Mouse (Mus musculus) C2C12 (cell line): ENCODE measurements at regions not wholly inside any gene's neighbourhood (a gene's known extent, or its start where the extent isn't known, plus 50 kb on each side); places are given as distances from the start of the nearest gene placed in this dataset.

Source experiments
- H3K27me3 ChIP-seq: one replicate; pipeline ENCODE4 v1.6.1; 2011; ENCODE audit not compliant: control insufficient read depth, insufficient read depth, insufficient read length
- H3K36me3 ChIP-seq: one replicate; pipeline ENCODE4 v1.6.1; 2011; ENCODE audit not compliant: control insufficient read depth, insufficient read depth
- H3K4me3 ChIP-seq: one replicate; pipeline ENCODE4 v1.5.1; 2011; ENCODE audit warnings: mild to moderate bottlenecking, control low read depth; ENCODE audit not compliant: poor library complexity, insufficient read depth, severe bottlenecking
- H3K79me2 ChIP-seq: one replicate; pipeline ENCODE4 v1.6.1; 2011; ENCODE audit not compliant: control insufficient read depth, insufficient read depth
- H3K79me3 ChIP-seq: one replicate; pipeline ENCODE4 v1.6.1; 2011; ENCODE audit warnings: low read depth, control low read depth
- H3ac ChIP-seq: one replicate; pipeline ENCODE3; 2011; ENCODE audit warnings: low read depth; ENCODE audit not compliant: control insufficient read depth, insufficient read length
- CEBPB ChIP-seq: IDR thresholded peaks from one replicate; pipeline ENCODE4 v1.6.1; 2011; ENCODE audit warnings: low read depth, mild to moderate bottlenecking, control low read depth, moderate library complexity
- CTCF ChIP-seq: IDR thresholded peaks from one replicate; pipeline ENCODE4 v1.5.1; 2011; ENCODE audit not compliant: control insufficient read depth, insufficient read depth, insufficient read length
- FOSL1 ChIP-seq: IDR thresholded peaks from one replicate; pipeline ENCODE4 v1.8.0; 2011; ENCODE audit warnings: mild to moderate bottlenecking, low read length; ENCODE audit not compliant: poor library complexity, insufficient read depth, severe bottlenecking
- MAX ChIP-seq: IDR thresholded peaks from one replicate; pipeline ENCODE4 v1.6.1; 2011; ENCODE audit warnings: mild to moderate bottlenecking, control low read depth
- MYOD1 ChIP-seq: IDR thresholded peaks from one replicate; pipeline ENCODE4 v1.6.1; 2011; ENCODE audit warnings: low read depth; ENCODE audit not compliant: control insufficient read depth, insufficient read length
- MYOG ChIP-seq: IDR thresholded peaks from one replicate; pipeline ENCODE4 v1.6.1; 2011; ENCODE audit not compliant: control insufficient read depth, insufficient read length; ENCODE audit errors: extremely low read depth
- USF1 ChIP-seq: IDR thresholded peaks from one replicate; pipeline ENCODE4 v1.6.1; 2011; ENCODE audit warnings: low read depth, mild to moderate bottlenecking, control low read depth, moderate library complexity

- TF ChIP-seq MAX (no peak), MYOG (no peak), CTCF (no peak), MYOD1 (no peak), USF1 (no peak), FOSL1 (no peak), CEBPB (no peak)
- Histone ChIP-seq H3K4me3 (no peak overlapping the region), H3ac (no peak overlapping the region)
These were observed 53.8 kb upstream of the Ezh2 start for GRCm38 (mm10) chr6:47648899-47649298.

DNA sequence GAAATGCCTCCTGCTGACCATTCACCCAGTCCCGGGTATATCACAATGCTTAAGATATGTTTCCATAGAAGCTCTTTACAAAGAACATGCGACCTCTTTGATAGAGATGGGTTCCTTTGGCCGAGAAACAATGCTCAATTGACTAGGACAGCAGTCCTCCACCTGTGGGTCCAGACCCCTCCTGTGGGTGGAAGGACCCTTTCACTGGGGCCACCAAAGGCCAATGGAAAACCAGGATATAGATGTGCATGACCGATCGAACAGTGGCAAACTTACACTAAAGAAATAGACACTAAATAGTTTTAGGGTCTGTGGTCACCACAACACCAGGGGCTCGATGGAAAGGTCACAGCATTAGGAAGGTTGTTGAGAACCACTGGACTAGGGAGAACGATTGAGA lies 53.2 kb upstream of the Ezh2 start:
- Histone ChIP-seq H3K36me3 (no peaks in the 10 kb centered on the region), H3K79me3 (no peaks in the 10 kb centered on the region), H3K4me3 (no peak overlapping the region), H3ac (no peak overlapping the region), H3K79me2 (no peaks in the 10 kb centered on the region), H3K27me3 (peaks cover 20% of the 10 kb centered on the region)
- TF ChIP-seq MYOG, result no peak
- TF ChIP-seq MYOD1, result no peak
- no peak for TF ChIP-seq CTCF

More at GRCm38 (mm10) chr6:47648899-47649298, 53.8 kb upstream of the Ezh2 start:
- Histone ChIP-seq H3K79me3 (no peaks in the 10 kb centered on the region), H3K27me3 (peaks cover 20% of the 10 kb centered on the region), H3K79me2 (no peaks in the 10 kb centered on the region), H3K36me3 (no peaks in the 10 kb centered on the region)

GRCm38 (mm10) chr6:47647876-47648275 lies 52.7 kb upstream of the Ezh2 start:
- H3K27me3 ChIP-seq, result peaks cover 20% of the 10 kb centered on the region
- no peaks in the 10 kb centered on the region for H3K79me3 ChIP-seq
- no peak overlapping the region for H3K4me3 ChIP-seq
- H3K79me2 ChIP-seq, result no peaks in the 10 kb centered on the region
- TF ChIP-seq CTCF (no peak), MAX (no peak), MYOD1 (no peak), CEBPB (no peak), MYOG (no peak), FOSL1 (no peak), USF1 (no peak)
- no peak overlapping the region for H3ac ChIP-seq
- H3K36me3 ChIP-seq, result no peaks in the 10 kb centered on the region

DNA sequence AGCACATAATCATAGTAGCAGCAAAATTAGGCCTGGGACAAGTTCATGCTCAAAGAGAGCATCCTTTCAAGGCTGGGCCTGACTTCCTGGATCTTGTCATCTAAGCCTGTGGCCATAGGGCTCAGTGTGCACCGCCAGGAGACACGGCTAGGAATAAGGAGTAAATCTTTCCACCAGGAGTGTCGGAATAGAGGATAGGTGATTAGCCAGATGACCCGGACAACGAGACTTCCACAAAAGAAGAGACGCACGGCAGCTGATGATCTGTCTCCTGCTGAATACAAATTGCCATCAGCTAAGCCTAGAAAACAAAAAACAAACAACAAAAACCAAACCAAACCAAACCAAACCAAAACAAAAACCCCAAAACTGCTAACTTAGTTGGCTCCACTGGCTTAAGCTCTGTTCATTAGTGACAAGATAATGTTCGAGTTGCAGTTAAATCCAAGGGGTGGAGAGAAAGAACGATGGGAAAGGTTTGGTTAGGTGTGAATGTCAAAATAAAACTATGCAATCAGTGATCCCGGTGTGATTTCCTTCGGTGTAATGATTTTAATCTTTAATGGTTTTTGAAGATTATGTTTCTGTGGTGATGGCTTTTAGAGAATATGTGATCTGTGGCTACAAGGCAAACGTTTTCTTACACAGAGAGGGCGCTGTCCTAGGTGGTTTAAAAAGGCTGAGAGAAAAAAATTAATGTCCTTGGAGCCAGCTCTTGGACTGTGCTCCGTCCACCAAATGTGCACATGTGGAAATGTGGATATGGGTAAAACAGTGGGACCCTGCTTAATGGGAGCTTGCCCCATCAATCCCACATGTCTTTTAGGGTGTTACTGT lies 51.8 kb upstream of the Ezh2 start:
- TF ChIP-seq MAX (no peak), CEBPB (no peak), MYOD1 (no peak), FOSL1 (no peak), CTCF (no peak), MYOG (no peak), USF1 (no peak)
- Histone ChIP-seq H3K4me3 (no peak overlapping the region), H3K36me3 (no peaks in the 10 kb centered on the region), H3K79me3 (no peaks in the 10 kb centered on the region), H3ac (no peak overlapping the region), H3K79me2 (no peaks in the 10 kb centered on the region), H3K27me3 (peaks cover 20% of the 10 kb centered on the region)

GRCm38 (mm10) chr6:47646022-47646421 lies 50.9 kb upstream of the Ezh2 start:
- Histone ChIP-seq H3K79me3 (no peaks in the 10 kb centered on the region), H3K27me3 (peaks cover 20% of the 10 kb centered on the region), H3K79me2 (no peaks in the 10 kb centered on the region), H3K36me3 (no peaks in the 10 kb centered on the region), H3K4me3 (no peak overlapping the region), H3ac (no peak overlapping the region)
- no peak for TF ChIP-seq USF1
- no peak for TF ChIP-seq MAX
- TF ChIP-seq MYOG, result no peak
